ENCODE assay signal across 22 mouse cellular contexts in genomic region chr10:21672171-21672570, GRCm38 (mm10).
A peak's percentile ranks its signal among the peaks of the same experiment; 100 is the strongest.
DNase-seq lines count a peak whose midpoint lies in the region; ATAC-seq and TF ChIP-seq lines count a peak whose summit lies in the region.
"Had no signal": no experiment of that assay in that cellular context is flagged by ENCODE, and none has a peak within 500 bp of the region (broad histone marks: within the 10 kb centered on the region; RNA-seq: fewer than 3 reads in every experiment).

No protein-coding gene starts in this region.

- no peak overlapping the region for H3K4me3 ChIP-seq in kidney, adult 2 months (ENCODE audit: insufficient read depth, low read depth, low read length)
- H3K4me3 ChIP-seq in midbrain, embryonic 14.5 days (replicated peaks; ENCODE audit: low read depth, low read length), result no peak overlapping the region
- H3K4me3 ChIP-seq in midbrain, embryonic 15.5 days, result no peak overlapping the region
- H3K4me3 ChIP-seq: forebrain, embryonic 10.5 days; forebrain, embryonic 13.5 days; hindbrain, embryonic 10.5 days had no signal

- ATAC-seq in midbrain, embryonic 14.5 days (ENCODE audit: low FRiP score, low TSS enrichment), result no peak
- ATAC-seq in midbrain, embryonic 15.5 days (replicated peaks), result no peak
- ATAC-seq: forebrain, embryonic 13.5 days; forebrain, embryonic 16.5 days; hindbrain, postnatal 0 days; inflammation-experienced regulatory T-cells, adult 6 months; Patski had no signal

- intact Hi-C loops in heart, postnatal 10 days (cut with DNase I), result loop anchor here (10.0 kb wide), 1 partner anchor 207 kb away; no protein-coding TSS in a partner anchor

- no peak for TF ChIP-seq POLR2A in kidney, adult 2 months (IDR thresholded peaks at IDR 0.05; ENCODE audit: low read depth, low read length)

- no peak overlapping the region for H3K4me2 ChIP-seq in midbrain, embryonic 14.5 days (ENCODE audit: low read length)
- no peak overlapping the region for H3K4me2 ChIP-seq in midbrain, embryonic 15.5 days
- H3K4me2 ChIP-seq: forebrain, embryonic 13.5 days; heart, embryonic 11.5 days had no signal

- no peaks in the 10 kb centered on the region for H3K9me3 ChIP-seq in midbrain, embryonic 14.5 days (ENCODE audit: control insufficient read depth, low read length)
- H3K9me3 ChIP-seq in midbrain, embryonic 15.5 days, result no peaks in the 10 kb centered on the region
- H3K9me3 ChIP-seq: forebrain, embryonic 10.5 days; forebrain, embryonic 13.5 days; hindbrain, embryonic 10.5 days had no signal

- no peak overlapping the region for H3K27ac ChIP-seq in kidney, adult 2 months (ENCODE audit: insufficient read depth, low read depth, low read length)
- no peak overlapping the region for H3K27ac ChIP-seq in midbrain, embryonic 14.5 days (replicated peaks; ENCODE audit: low read depth, low read length)
- no peak overlapping the region for H3K27ac ChIP-seq in midbrain, embryonic 15.5 days
- H3K27ac ChIP-seq: forebrain, embryonic 10.5 days; forebrain, embryonic 13.5 days; hindbrain, embryonic 10.5 days; hindbrain, postnatal 0 days had no signal

- 65% methylated on average over 4 of the region's 4 CpGs for whole genome bisulfite sequencing in kidney, adult 2 months
- WGBS in midbrain, embryonic 14.5 days, result 76% methylated on average over 4 of the region's 4 CpGs
- WGBS in midbrain, embryonic 15.5 days, result 73% methylated on average over 4 of the region's 4 CpGs

- no peaks in the 10 kb centered on the region for H3K27me3 ChIP-seq in kidney, adult 2 months (replicated peaks; ENCODE audit: control insufficient read depth, insufficient read depth, low read length)
- H3K27me3 ChIP-seq in midbrain, embryonic 14.5 days (ENCODE audit: control insufficient read depth, insufficient read depth, low read length), result no peaks in the 10 kb centered on the region
- no peaks in the 10 kb centered on the region for H3K27me3 ChIP-seq in midbrain, embryonic 15.5 days (replicated peaks)
- H3K27me3 ChIP-seq: forebrain, embryonic 13.5 days; Patski had no signal

- peak; percentile 74 for DNase-seq in heart, adult 11 months
- DNase-seq in heart, postnatal 10 days, result no peak
- peak; percentile 34 for DNase-seq in kidney, adult 2 months
- no peak for DNase-seq in kidney, postnatal 14 days
- DNase-seq in midbrain, embryonic 14.5 days, result peak; percentile 23
- DNase-seq: adrenal gland, postnatal 10 days; adrenal gland, postnatal 36 days; cerebellum, adult 18-20 months; cerebellum, adult 9-10 months; cerebellum, postnatal 14 days; gastrocnemius, postnatal 10 days; gastrocnemius, postnatal 36 days; heart, postnatal 36 days had no signal

- TF ChIP-seq CTCF in kidney, adult 2 months (conservative IDR thresholded peaks at IDR 0.05; ENCODE audit: insufficient read depth, insufficient read length, low read depth, low read length), result no peak

- H3K4me1 ChIP-seq in kidney, adult 2 months (ENCODE audit: control insufficient read depth, insufficient read depth, low read length), result peaks cover 2% of the 10 kb centered on the region; the same call in 1 of the 2 replicates
- H3K4me1 ChIP-seq in midbrain, embryonic 14.5 days (ENCODE audit: control insufficient read depth, insufficient read depth, low read length), result no peaks in the 10 kb centered on the region
- no peaks in the 10 kb centered on the region for H3K4me1 ChIP-seq in midbrain, embryonic 15.5 days
- H3K4me1 ChIP-seq: forebrain, embryonic 13.5 days; hindbrain, embryonic 10.5 days had no signal

- no peaks in the 10 kb centered on the region for H3K36me3 ChIP-seq in kidney, adult 2 months (ENCODE audit: control insufficient read depth, insufficient read depth, low read length)
- H3K36me3 ChIP-seq in midbrain, embryonic 14.5 days (ENCODE audit: control insufficient read depth, insufficient read depth, low read length), result no peaks in the 10 kb centered on the region
- no peaks in the 10 kb centered on the region for H3K36me3 ChIP-seq in midbrain, embryonic 15.5 days (replicated peaks)
- H3K36me3 ChIP-seq: forebrain, embryonic 10.5 days; hindbrain, embryonic 10.5 days had no signal

- no peak overlapping the region for H3K9ac ChIP-seq in midbrain, embryonic 14.5 days (replicated peaks; ENCODE audit: low read length)
- H3K9ac ChIP-seq in midbrain, embryonic 15.5 days, result no peak overlapping the region
- H3K9ac ChIP-seq: forebrain, embryonic 13.5 days had no signal

Comparison
In these comparisons a context has a peak if more than half of its experiments do, and no peak if none do; other contexts are left out.
1. DNase-seq: peak in heart, adult 11 months (single experiment), kidney, adult 2 months (single experiment) and midbrain, embryonic 14.5 days (single experiment); none in heart, postnatal 10 days (0 of 2) and kidney, postnatal 14 days (single experiment).